Mouse (Mus musculus) stomach, embryonic 14.5 days (tissue): ENCODE measurements around the gene Ppp4c. TPM values are rescaled to one million over a fixed set of nuclear protein-coding genes. Genes with fewer than 3 reads are reported as not detected.
"Not testable (repeated sequence)": the region's sequence is repeated elsewhere in the genome, so short reads cannot be mapped to it uniquely, and the experiment has no call there.

ENCODE experiments used
- ATAC-seq: fragments of 200-750 bp; cut with Nextera tagmentation; 2 replicates; pipeline ENCODE4 v1.8.0; 2017; ENCODE audit warnings: low read depth, moderate TSS enrichment; ENCODE audit not compliant: insufficient number of reproducible peaks, insufficient read depth, low FRiP score
- H3K27ac ChIP-seq: fragments of 300-500 bp; sonication (generic); 2 replicates; pipeline ENCODE4 v1.5.1; 2014; ENCODE audit warnings: mild to moderate bottlenecking, low read length, moderate library complexity, mixed read lengths
- H3K27me3 ChIP-seq: fragments of 300-500 bp; sonication (generic); 2 replicates; pipeline ENCODE4 v1.6.1; 2014; ENCODE audit warnings: low read length, control low read depth, mixed read lengths; ENCODE audit not compliant: control insufficient read depth, insufficient read depth
- H3K36me3 ChIP-seq: fragments of 300-500 bp; sonication (generic); 2 replicates; pipeline ENCODE4 v1.6.1; 2014; ENCODE audit warnings: mild to moderate bottlenecking, control low read depth, low read length, moderate library complexity, mixed read lengths; ENCODE audit not compliant: control insufficient read depth, insufficient read depth
- H3K4me1 ChIP-seq: fragments of 300-500 bp; sonication (generic); 2 replicates; pipeline ENCODE4 v1.6.1; 2014; ENCODE audit warnings: low read length, control low read depth, mixed read lengths; ENCODE audit not compliant: control insufficient read depth, insufficient read depth
- H3K4me2 ChIP-seq: fragments of 300-500 bp; sonication (generic); replicated peaks from 2 replicates; pipeline ENCODE4 v1.6.1; 2014; ENCODE audit warnings: low read depth, low read length, control low read depth
- H3K4me3 ChIP-seq: fragments of 300-500 bp; sonication (generic); 2 replicates; pipeline ENCODE4 v1.5.1; 2014; ENCODE audit warnings: low read depth, low read length, control low read depth
- H3K9ac ChIP-seq: fragments of 300-500 bp; sonication (generic); replicated peaks from 2 replicates; pipeline ENCODE4 v1.6.1; 2014; ENCODE audit warnings: low read depth, mild to moderate bottlenecking, control low read depth, low read length, moderate library complexity, mixed read lengths
- H3K9me3 ChIP-seq: fragments of 300-500 bp; sonication (generic); 2 replicates; pipeline ENCODE4 v1.6.1; 2016; ENCODE audit warnings: low read depth, low read length, control low read depth; ENCODE audit not compliant: control insufficient read depth
- WGBS: fragments of 180-500 bp; shearing (Covaris S2); extraction: QIAGEN DNeasy Blood & Tissue Kit; methylation state at CpG from one replicate; pipeline ENCODE4 v1.1.7; 2014; 5-methylcytosine and 5-hydroxymethylcytosine counted together
- polyA plus RNA-seq: library from polyadenylated mRNA; unstranded; fragments of >200 nt; fragmentation: Nextera tagmentation; extraction: Ambion mirVana; gene quantifications from 2 replicates; pipeline ENCODE4 v1.2.1, GENCODE M21; 2014

Gene Ppp4c
- polyA plus RNA-seq, 1 experiment from 2014 or later = 258 TPM

DNA sequence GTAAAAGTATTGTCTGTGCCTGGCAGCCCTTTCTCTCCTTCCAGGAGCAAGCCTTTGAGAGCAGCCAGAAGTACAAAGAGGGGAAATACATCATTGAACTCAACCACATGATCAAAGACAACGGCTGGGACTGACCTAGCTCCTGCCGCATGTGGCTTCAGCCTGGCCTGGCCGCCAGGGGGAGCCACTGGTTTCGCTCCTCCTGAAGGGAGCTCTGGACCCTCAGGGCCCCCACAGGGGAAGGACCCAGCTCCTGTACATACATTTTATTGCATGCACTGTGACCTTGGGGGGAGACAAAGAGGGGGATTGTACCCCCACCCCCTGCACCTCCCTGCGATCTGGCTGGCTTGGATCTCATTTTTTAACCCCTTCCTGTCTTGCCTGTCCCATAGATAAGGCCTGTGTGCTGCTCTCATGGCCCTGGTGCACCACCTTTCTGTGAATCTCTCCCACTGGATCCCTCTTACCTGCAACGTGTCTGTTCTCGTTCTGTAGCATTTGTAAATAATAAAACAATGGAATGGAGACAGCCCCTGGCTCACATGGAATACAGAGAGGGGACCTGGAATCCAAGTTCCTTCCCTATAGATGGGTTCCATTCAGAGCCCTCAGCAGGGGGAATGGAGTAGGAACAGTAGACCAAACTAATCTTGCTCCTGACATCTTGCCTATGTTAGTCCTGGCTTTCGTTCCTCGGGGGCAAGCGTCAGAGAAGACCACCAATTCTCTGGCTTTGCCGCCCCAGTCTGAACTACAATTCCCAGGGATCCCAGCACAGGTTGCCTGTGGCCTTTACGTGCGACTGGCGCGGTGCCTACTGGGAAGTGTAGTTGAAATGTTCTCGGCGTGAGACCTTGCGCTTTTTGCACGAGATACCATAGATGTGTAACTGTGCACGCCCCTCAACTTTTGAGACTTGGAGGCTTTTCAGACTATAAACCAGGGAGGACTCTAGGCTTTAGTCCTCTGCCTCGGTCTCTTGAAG, 12.0 kb downstream of the Ppp4c start:
- WGBS = under 1% methylated on average over 21 of the region's 21 CpGs
- Histone ChIP-seq H3K36me3 (peaks cover 20% of the 10 kb centered on the region), H3K9me3 (no peaks in the 10 kb centered on the region), H3K9ac (peak overlapping the region; percentile 37; the same call in 1 of the 2 replicates), H3K27ac (peak overlapping the region; percentile 72), H3K4me1 (peaks cover 33% of the 10 kb centered on the region), H3K4me2 (peak overlapping the region; percentile 82), H3K4me3 (peak overlapping the region; percentile 36), H3K27me3 (no peaks in the 10 kb centered on the region)
- ATAC-seq = peak; percentile 56

DNA sequence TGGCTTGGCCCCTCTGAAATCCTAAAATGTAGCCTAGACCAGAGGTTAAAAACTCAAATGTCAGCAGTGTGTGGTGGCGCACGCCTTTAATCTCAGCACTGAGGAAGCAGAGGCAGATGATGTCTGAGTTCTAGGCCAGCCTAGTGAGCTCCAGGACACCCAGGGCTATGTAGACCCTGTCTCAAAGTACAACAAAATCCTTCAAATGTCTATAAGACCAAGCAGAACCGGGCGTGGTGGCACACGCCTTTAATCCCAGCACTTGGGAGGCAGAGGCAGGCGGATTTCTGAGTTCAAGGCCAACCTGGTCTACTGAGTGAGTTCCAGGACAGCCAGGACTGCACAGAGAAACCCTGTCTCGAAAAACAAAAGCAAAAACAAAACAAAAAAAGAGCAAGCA, 13.2 kb downstream of the Ppp4c start:
- H3K27me3 ChIP-seq, H3K4me3 ChIP-seq, H3K9me3 ChIP-seq, ATAC-seq, H3K4me2 ChIP-seq, H3K27ac ChIP-seq, H3K9ac ChIP-seq: not testable (repeated sequence)
- peaks cover 16% of the 10 kb centered on the region for H3K36me3 ChIP-seq
- WGBS = 87% methylated on average over 7 of the region's 7 CpGs
- peaks cover 33% of the 10 kb centered on the region for H3K4me1 ChIP-seq

DNA sequence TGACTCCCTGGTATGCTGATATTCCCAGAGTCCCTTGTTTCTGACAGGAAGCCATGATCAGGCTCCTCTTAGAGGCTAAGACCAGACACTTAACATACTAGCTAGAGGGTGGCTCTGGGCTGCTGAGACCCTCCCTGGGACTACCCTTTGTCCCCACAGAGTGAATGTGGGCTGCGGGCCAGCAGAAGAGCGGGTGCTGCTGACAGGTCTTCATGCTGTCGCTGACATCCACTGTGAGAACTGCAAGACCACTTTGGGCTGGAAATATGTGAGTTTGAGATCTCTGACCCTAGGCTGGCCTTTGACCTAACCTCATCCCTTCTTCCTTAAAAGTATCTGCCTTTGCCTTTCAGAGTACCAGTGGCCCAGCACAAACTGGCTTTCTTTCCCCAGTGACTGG, 14.1 kb downstream of the Ppp4c start:
- no peak for ATAC-seq
- Histone ChIP-seq H3K4me2 (peak overlapping the region; percentile 88; the same call in 1 of the 2 replicates), H3K9ac (no peak overlapping the region)

DNA sequence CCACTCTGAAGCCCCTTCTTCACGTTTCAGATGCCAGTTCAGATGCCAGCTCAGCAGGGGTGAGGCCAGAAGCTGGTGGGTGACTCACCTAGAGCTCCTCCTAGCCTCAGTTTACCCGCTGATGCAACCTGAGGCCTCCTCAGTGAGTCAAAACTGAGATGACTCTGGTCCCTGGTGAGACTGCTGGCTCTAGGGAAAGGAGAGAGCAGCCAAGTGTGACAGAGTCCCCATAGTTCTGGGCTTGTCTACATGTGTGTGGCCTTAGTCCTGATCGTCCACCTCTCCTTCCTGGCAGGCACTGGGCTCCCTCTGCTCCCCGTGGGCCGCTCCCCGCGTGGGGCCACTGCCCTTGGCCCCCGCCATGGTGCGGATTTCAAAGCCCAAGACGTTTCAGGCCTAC, 14.8 kb downstream of the Ppp4c start:
- Histone ChIP-seq H3K27me3 (no peaks in the 10 kb centered on the region), H3K4me1 (peaks cover 33% of the 10 kb centered on the region), H3K9me3 (no peaks in the 10 kb centered on the region), H3K4me3 (peak overlapping the region; percentile 72), H3K4me2 (peak overlapping the region; percentile 88), H3K36me3 (peaks cover 13% of the 10 kb centered on the region), H3K27ac (peak overlapping the region; percentile 78; the same call in 1 of the 2 replicates), H3K9ac (peak overlapping the region; percentile 74)
- ATAC-seq = no peak
- 51% methylated on average over 10 of the region's 10 CpGs for WGBS

More for the DNA sequence above, 14.1 kb downstream of the Ppp4c start:
- Histone ChIP-seq H3K9me3 (no peaks in the 10 kb centered on the region), H3K27ac (no peak overlapping the region), H3K36me3 (peaks cover 13% of the 10 kb centered on the region), H3K4me3 (no peak overlapping the region), H3K4me1 (peaks cover 33% of the 10 kb centered on the region), H3K27me3 (no peaks in the 10 kb centered on the region)
- 81% methylated on average over 3 of the region's 3 CpGs for WGBS

DNA sequence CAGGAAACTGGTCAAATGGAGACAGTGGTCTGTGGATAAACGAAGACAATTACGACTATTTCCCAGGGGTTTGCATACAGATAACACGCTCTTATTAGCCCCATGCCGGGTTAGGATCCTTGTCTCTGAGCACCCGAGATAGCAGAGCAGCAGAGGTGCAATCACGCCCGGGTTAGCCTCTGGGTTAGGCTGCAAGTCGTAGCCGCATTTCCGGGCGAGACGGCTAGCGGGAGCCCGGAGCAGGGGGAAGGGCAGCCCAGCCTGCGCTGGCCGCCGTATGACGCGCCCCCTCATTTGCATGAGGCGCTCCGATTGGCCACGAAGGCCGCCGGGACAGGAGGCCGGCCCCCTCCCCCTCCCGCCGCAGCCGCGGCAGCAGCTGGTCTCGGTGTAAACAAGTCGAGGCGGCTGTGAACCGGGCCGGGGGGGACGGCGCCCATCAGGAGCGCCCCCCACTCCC, 15.7 kb downstream of the Ppp4c start, which contains the start of gene Ypel3:
Ypel3 (plus strand) TSS at position 358 of the 460 bp plus-strand sequence.
- H3K27ac ChIP-seq = peak within 1 kb of the TSS; percentile 78
- peak within 1 kb of the TSS; percentile 72 for H3K4me3 ChIP-seq
- peak within 1 kb of the TSS; percentile 88 for H3K4me2 ChIP-seq
- H3K9ac ChIP-seq = peak within 1 kb of the TSS; percentile 74
- peaks cover 13% of the 10 kb centered on the region for H3K36me3 ChIP-seq
- WGBS = under 1% methylated on average over 32 of the region's 37 CpGs
- H3K9me3 ChIP-seq = no peaks in the 10 kb centered on the region
- ATAC-seq = peak; percentile 94
- peaks cover 31% of the 10 kb centered on the region for H3K4me1 ChIP-seq
- no peaks in the 10 kb centered on the region for H3K27me3 ChIP-seq

DNA sequence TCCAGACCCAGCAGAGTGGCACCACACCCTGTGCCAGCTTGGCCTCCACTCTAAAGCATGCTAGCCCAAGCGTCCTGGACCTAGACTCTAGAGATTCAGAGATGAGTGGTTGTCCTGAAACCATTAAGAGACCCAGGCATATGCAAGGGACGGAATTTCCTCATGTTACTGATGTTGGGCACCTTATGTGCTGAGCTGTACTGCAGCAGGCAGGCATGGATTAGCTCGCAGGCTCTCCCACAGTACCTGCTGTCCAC, 16.4 kb downstream of the Ppp4c start:
- WGBS = 50% methylated on average over 3 of the region's 3 CpGs
- H3K9ac ChIP-seq = no peak overlapping the region
- no peaks in the 10 kb centered on the region for H3K27me3 ChIP-seq
- no peak for ATAC-seq
- H3K27ac ChIP-seq = peak overlapping the region; percentile 78; the same call in 1 of the 2 replicates
- no peak overlapping the region for H3K4me3 ChIP-seq
- H3K9me3 ChIP-seq = no peaks in the 10 kb centered on the region
- H3K4me1 ChIP-seq = peaks cover 26% of the 10 kb centered on the region
- H3K4me2 ChIP-seq = peak overlapping the region; percentile 88
- peaks cover 17% of the 10 kb centered on the region for H3K36me3 ChIP-seq

DNA sequence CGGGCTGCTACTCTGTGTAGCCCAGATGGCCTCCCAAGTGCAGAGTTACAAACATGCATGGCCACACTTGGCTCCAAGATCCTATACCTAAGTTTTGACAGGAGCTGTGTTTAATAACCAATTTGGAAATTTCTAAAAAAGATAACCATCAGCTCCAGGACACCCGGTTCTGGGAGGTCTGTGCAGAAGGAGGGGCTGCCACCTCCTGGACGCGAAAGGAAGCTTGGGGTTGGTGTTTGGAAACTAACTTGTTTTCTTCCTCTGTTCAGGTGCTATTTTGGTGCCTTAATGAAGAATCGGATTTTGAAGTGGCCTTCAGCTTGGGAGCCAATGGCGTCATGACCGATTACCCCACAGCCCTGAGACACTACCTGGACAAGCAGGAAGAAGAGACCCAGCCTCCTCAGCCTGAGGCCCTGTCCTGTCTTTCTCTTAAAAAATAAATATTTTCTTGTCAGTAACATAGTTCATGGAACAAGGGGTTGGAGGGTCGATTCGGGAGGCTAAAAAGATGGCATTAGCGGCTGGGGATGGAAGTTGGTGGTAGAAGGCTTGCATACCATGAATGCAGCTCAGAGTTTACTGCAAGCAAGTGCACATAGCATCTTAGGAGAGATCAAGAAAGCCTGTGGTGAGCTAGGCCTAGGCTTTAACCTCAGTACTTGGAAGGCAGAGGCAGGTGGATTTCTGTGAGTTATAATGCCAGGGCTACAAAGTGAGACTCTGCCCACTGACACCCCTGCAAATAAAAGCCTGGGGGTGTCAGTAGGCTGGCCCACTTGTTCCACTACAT, 16.9 kb downstream of the Ppp4c start:
- Histone ChIP-seq H3K27me3 (no peaks in the 10 kb centered on the region), H3K4me2 (peak overlapping the region; percentile 88; the same call in 1 of the 2 replicates), H3K9me3 (no peaks in the 10 kb centered on the region), H3K4me3 (no peak overlapping the region), H3K4me1 (peaks cover 23% of the 10 kb centered on the region), H3K27ac (peak overlapping the region; percentile 78; the same call in 1 of the 2 replicates), H3K9ac (no peak overlapping the region), H3K36me3 (peaks cover 19% of the 10 kb centered on the region)
- WGBS = 75% methylated on average over 10 of the region's 10 CpGs
- no peak for ATAC-seq

DNA sequence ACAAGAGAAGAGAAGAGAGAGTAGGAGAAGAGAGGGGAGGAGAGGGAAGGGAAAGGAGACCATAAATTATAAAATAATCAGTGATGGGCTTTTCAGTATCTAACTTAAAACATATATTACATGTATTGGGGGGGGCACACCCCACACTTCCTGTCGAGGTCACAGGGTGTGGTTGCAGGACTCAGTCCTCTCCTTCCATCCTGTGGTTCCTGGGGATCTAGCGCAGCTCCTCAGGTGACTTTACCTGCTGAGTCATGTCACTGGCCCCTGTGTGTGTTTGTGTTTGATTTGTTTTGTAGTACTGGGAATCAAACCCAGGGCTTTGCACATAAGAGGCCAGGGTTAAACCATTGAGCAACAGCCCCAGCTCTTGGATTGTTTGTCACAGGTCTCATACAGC, 17.8 kb downstream of the Ppp4c start:
- Histone ChIP-seq H3K9me3 (no peaks in the 10 kb centered on the region), H3K27ac (no peak overlapping the region), H3K4me1 (peaks cover 15% of the 10 kb centered on the region; the same call in 1 of the 2 replicates), H3K9ac (no peak overlapping the region), H3K27me3 (no peaks in the 10 kb centered on the region), H3K4me3 (no peak overlapping the region), H3K4me2 (no peak overlapping the region), H3K36me3 (peaks cover 28% of the 10 kb centered on the region)
- 61% methylated on average over 2 of the region's 2 CpGs for WGBS
- no peak for ATAC-seq
